Mouse (Mus musculus): Measurements from ENCODE around the gene Dck. TPM values are rescaled to one million over a fixed set of nuclear protein-coding genes. Genes with fewer than 3 reads are reported as not detected.

The Dck gene
- polyA plus RNA-seq, 1 experiment from 2014 or later = 110 TPM

DNA sequence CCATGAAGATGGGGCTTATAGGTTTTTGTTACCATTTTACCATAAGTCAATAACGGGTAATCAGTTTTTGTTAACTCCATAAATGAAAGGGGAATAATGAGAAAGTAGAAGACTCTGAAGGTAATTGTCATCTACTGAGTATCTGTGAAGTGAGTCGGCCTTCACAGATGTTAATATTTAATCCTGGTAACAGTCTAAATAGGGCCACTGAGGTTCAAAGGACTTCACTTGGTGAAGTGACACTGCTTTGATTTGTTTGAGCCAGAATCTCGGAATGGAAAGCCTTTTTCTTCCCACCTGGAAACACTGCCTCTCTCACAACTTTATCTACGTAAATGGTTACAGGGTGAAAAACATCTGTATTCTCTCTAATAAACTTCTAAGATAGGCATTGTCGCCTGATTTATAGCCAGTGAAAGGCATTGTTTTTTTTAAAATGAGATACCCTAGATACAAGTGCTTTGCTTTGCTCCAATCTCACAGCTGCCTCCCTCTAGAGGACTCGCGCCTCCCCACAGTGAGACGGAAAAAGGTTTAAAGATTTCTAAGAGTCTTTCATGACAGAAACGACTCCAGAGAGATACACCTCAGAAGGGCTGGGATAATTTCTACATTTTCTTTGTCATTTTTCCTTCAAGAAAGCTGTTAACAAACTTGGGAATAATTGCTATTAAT lies 31.3 kb downstream of the Dck start:
- H3K4me2 ChIP-seq (ENCODE audit: low read depth, low read length) = no peak overlapping the region
- no peaks in the 10 kb centered on the region for H3K27me3 ChIP-seq (ENCODE audit: control insufficient read depth, insufficient read depth, low read length)
- DNase-seq (ENCODE audit: low spot score) (no peak), ATAC-seq (replicated peaks; ENCODE audit: insufficient number of reproducible peaks, low FRiP score, low TSS enrichment, low read depth) (no peak)
- H3K36me3 ChIP-seq (replicated peaks; ENCODE audit: control insufficient read depth, insufficient read depth, low read depth, low read length) = no peaks in the 10 kb centered on the region
- H3K4me3 ChIP-seq (ENCODE audit: low read depth, low read length) = no peak overlapping the region
- H3K9ac ChIP-seq (replicated peaks; ENCODE audit: low read length) = no peak overlapping the region
- WGBS = 55% methylated on average over 9 of the region's 9 CpGs
- H3K9me3 ChIP-seq (replicated peaks; ENCODE audit: control insufficient read depth, low read length) = no peaks in the 10 kb centered on the region
- no peak overlapping the region for H3K27ac ChIP-seq (replicated peaks; ENCODE audit: low read depth, low read length)
- H3K4me1 ChIP-seq (ENCODE audit: control insufficient read depth, insufficient read depth, low read length) = no peaks in the 10 kb centered on the region

DNA sequence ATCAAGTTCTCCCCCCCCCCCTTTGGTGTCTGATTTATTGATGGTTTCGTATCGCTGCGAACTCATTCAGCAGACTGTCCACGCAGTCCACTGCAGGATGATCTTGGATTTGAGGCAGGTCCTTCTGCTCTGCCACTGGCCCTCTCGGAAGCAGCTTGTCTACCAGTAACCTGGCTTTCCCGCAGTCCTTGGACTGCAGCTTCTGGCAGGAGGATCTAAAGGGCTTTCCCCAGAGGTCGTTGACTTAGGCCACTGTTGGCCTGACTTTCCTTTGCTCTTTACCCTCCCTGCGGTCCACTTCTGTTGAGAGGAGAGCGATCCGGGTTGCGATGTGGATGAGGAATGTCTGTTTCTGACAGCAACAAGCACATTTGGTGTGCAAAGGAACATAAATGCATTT lies 31.8 kb downstream of the Dck start:
- 66% methylated on average over 11 of the region's 11 CpGs for whole genome bisulfite sequencing
- no peaks in the 10 kb centered on the region for H3K36me3 ChIP-seq (replicated peaks; ENCODE audit: control insufficient read depth, insufficient read depth, low read depth, low read length)
- H3K27me3 ChIP-seq (ENCODE audit: control insufficient read depth, insufficient read depth, low read length) = no peaks in the 10 kb centered on the region
- H3K4me3 ChIP-seq (ENCODE audit: low read depth, low read length) = no peak overlapping the region
- no peak overlapping the region for H3K4me2 ChIP-seq (ENCODE audit: low read depth, low read length)
- H3K9ac ChIP-seq (replicated peaks; ENCODE audit: low read length) = no peak overlapping the region
- no peaks in the 10 kb centered on the region for H3K9me3 ChIP-seq (replicated peaks; ENCODE audit: control insufficient read depth, low read length)
- H3K27ac ChIP-seq (replicated peaks; ENCODE audit: low read depth, low read length) = no peak overlapping the region
- DNase-seq (ENCODE audit: low spot score) (no peak), ATAC-seq (replicated peaks; ENCODE audit: insufficient number of reproducible peaks, low FRiP score, low TSS enrichment, low read depth) (no peak)
- H3K4me1 ChIP-seq (ENCODE audit: control insufficient read depth, insufficient read depth, low read length) = no peaks in the 10 kb centered on the region

DNA sequence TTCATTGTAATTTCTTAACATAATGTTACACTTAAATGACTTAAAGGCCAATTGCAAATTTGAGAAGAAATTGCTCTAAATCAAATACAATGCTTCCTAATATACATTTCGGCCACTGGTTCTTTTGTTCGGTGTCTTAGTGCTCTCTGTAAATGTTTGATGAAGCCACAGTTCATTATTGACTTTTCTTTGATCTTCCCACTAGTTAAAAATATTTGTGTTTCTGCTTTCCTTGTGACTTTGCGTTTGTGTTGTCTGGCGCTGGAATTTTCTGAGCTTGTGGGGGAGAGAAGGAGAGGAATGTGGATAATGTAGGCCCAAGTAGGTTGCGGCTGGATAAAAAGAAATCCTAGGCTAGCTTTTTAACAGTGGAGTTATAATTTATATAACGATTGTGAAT lies 32.3 kb downstream of the Dck start:
- Histone ChIP-seq H3K27ac (replicated peaks; ENCODE audit: low read depth, low read length) (no peak overlapping the region), H3K4me3 (ENCODE audit: low read depth, low read length) (no peak overlapping the region), H3K4me1 (ENCODE audit: control insufficient read depth, insufficient read depth, low read length) (no peaks in the 10 kb centered on the region), H3K27me3 (ENCODE audit: control insufficient read depth, insufficient read depth, low read length) (no peaks in the 10 kb centered on the region), H3K9ac (replicated peaks; ENCODE audit: low read length) (no peak overlapping the region), H3K36me3 (replicated peaks; ENCODE audit: control insufficient read depth, insufficient read depth, low read depth, low read length) (no peaks in the 10 kb centered on the region), H3K4me2 (ENCODE audit: low read depth, low read length) (no peak overlapping the region), H3K9me3 (replicated peaks; ENCODE audit: control insufficient read depth, low read length) (no peaks in the 10 kb centered on the region)
- DNase-seq (ENCODE audit: low spot score) = no peak
- no peak for ATAC-seq (replicated peaks; ENCODE audit: insufficient number of reproducible peaks, low FRiP score, low TSS enrichment, low read depth)
- 75% methylated on average over 6 of the region's 6 CpGs for WGBS

DNA sequence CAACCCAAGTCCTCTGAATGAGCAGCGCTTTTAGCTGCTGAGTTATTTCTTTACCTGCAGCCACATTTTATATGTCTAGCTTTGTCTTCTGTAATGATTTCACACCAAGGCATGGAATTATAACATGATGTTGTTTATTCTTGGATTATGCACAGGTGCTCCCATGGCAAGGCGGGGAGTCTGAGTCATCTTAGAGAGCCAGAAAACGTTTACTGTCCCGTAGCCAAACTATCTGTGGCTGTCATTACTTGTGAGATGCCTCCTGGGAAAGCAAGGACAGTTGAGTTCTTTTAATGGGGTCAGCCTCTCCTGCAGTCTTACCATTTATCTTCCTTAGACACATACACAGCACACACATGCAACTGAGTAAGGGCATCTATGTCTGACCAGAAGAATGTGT lies 40.8 kb downstream of the Dck start:
- 91% methylated on average over 4 of the region's 4 CpGs for WGBS
- no peak for DNase-seq (ENCODE audit: low spot score)
- ATAC-seq (replicated peaks; ENCODE audit: insufficient number of reproducible peaks, low FRiP score, low TSS enrichment, low read depth) = no peak
- no peaks in the 10 kb centered on the region for H3K4me1 ChIP-seq (ENCODE audit: control insufficient read depth, insufficient read depth, low read length)
- no peaks in the 10 kb centered on the region for H3K9me3 ChIP-seq (replicated peaks; ENCODE audit: control insufficient read depth, low read length)
- H3K4me3 ChIP-seq (ENCODE audit: low read depth, low read length) = no peak overlapping the region
- H3K36me3 ChIP-seq (replicated peaks; ENCODE audit: control insufficient read depth, insufficient read depth, low read depth, low read length) = no peaks in the 10 kb centered on the region
- H3K27ac ChIP-seq (replicated peaks; ENCODE audit: low read depth, low read length) = no peak overlapping the region
- H3K4me2 ChIP-seq (ENCODE audit: low read depth, low read length) = no peak overlapping the region
- no peaks in the 10 kb centered on the region for H3K27me3 ChIP-seq (ENCODE audit: control insufficient read depth, insufficient read depth, low read length)
- H3K9ac ChIP-seq (replicated peaks; ENCODE audit: low read length) = no peak overlapping the region

DNA sequence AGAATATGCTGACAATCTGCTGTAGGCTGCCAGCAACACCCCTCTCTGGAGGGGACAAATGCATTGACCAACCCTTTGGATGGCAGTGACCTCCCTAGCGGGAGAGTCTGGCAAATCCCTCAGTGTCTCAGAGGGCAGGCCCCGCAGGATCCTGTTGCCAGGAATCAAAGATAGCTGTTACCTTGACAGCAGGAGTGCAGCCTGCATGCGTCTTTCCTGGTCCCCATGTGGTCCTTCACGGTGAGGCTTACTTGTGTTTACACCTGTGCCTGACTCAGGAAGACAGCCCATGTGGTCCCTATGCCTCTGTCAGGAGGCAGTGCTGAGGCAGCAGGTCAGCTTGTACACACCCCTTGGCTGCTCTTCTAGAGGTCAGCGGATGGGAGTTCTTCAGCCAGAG lies 41.5 kb downstream of the Dck start:
- Histone ChIP-seq H3K27ac (replicated peaks; ENCODE audit: low read depth, low read length) (no peak overlapping the region), H3K4me3 (ENCODE audit: low read depth, low read length) (no peak overlapping the region), H3K9me3 (replicated peaks; ENCODE audit: control insufficient read depth, low read length) (no peaks in the 10 kb centered on the region), H3K36me3 (replicated peaks; ENCODE audit: control insufficient read depth, insufficient read depth, low read depth, low read length) (no peaks in the 10 kb centered on the region), H3K4me1 (ENCODE audit: control insufficient read depth, insufficient read depth, low read length) (no peaks in the 10 kb centered on the region), H3K4me2 (ENCODE audit: low read depth, low read length) (no peak overlapping the region), H3K9ac (replicated peaks; ENCODE audit: low read length) (no peak overlapping the region), H3K27me3 (ENCODE audit: control insufficient read depth, insufficient read depth, low read length) (no peaks in the 10 kb centered on the region)
- DNase-seq (ENCODE audit: low spot score) (no peak), ATAC-seq (replicated peaks; ENCODE audit: insufficient number of reproducible peaks, low FRiP score, low TSS enrichment, low read depth) (peak; percentile 34; the same call in 1 of the 2 replicates)
- 12% methylated on average over 5 of the region's 5 CpGs for WGBS

DNA sequence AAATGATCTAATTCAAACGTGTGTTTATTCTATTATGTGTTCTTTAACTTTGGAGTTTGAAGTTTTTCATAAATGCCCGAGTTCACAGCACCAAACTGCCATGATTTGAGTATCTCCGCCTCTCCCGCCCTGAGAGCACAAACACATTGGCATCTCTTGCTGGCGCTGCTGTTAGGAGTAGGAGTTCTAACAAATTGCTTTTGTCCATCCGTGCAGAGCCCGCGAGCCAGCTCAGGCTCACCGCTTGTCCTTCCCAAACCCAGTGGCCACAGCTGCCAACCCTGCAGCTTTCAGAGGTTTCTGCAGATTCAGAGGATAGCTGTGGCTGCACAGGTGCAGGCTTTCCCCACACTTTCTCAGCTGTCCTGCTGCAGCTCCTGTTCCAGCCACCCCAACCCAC lies 42.5 kb downstream of the Dck start:
- no peak overlapping the region for H3K4me3 ChIP-seq (ENCODE audit: low read depth, low read length)
- ATAC-seq (replicated peaks; ENCODE audit: insufficient number of reproducible peaks, low FRiP score, low TSS enrichment, low read depth) (no peak), DNase-seq (ENCODE audit: low spot score) (no peak)
- no peaks in the 10 kb centered on the region for H3K27me3 ChIP-seq (ENCODE audit: control insufficient read depth, insufficient read depth, low read length)
- WGBS = 35% methylated on average over 9 of the region's 9 CpGs
- H3K9me3 ChIP-seq (replicated peaks; ENCODE audit: control insufficient read depth, low read length) = no peaks in the 10 kb centered on the region
- no peaks in the 10 kb centered on the region for H3K4me1 ChIP-seq (ENCODE audit: control insufficient read depth, insufficient read depth, low read length)
- H3K9ac ChIP-seq (replicated peaks; ENCODE audit: low read length) = no peak overlapping the region
- no peaks in the 10 kb centered on the region for H3K36me3 ChIP-seq (replicated peaks; ENCODE audit: control insufficient read depth, insufficient read depth, low read depth, low read length)
- no peak overlapping the region for H3K4me2 ChIP-seq (ENCODE audit: low read depth, low read length)
- H3K27ac ChIP-seq (replicated peaks; ENCODE audit: low read depth, low read length) = no peak overlapping the region

DNA sequence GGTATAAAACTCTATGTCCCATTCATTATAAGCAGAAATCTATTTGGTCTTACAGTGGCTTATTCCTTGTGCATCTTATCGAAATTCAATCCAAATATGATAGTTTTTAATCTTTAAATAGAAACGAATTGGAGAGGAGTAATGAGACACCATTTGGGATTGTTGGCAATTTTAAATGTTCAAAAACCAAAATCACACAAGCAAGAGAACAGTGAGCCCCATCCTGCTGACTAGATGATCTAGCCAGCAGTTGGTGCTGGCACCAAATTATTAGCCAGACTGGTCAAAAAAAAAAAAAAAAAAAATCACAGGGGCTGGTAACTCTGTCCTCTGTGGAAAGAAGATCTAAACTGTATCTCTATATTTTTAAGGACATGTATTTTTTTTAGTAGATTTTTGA lies 48.4 kb downstream of the Dck start:
- DNase-seq (ENCODE audit: low spot score) (no peak), ATAC-seq (replicated peaks; ENCODE audit: insufficient number of reproducible peaks, low FRiP score, low TSS enrichment, low read depth) (no peak)
- no peaks in the 10 kb centered on the region for H3K36me3 ChIP-seq (replicated peaks; ENCODE audit: control insufficient read depth, insufficient read depth, low read depth, low read length)
- no peaks in the 10 kb centered on the region for H3K9me3 ChIP-seq (replicated peaks; ENCODE audit: control insufficient read depth, low read length)
- no peak overlapping the region for H3K4me3 ChIP-seq (ENCODE audit: low read depth, low read length)
- H3K9ac ChIP-seq (replicated peaks; ENCODE audit: low read length) = no peak overlapping the region
- no peak overlapping the region for H3K27ac ChIP-seq (replicated peaks; ENCODE audit: low read depth, low read length)
- no peak overlapping the region for H3K4me2 ChIP-seq (ENCODE audit: low read depth, low read length)
- H3K4me1 ChIP-seq (ENCODE audit: control insufficient read depth, insufficient read depth, low read length) = no peaks in the 10 kb centered on the region
- no peaks in the 10 kb centered on the region for H3K27me3 ChIP-seq (ENCODE audit: control insufficient read depth, insufficient read depth, low read length)
- 88% methylated on average over 2 of the region's 2 CpGs for WGBS

DNA sequence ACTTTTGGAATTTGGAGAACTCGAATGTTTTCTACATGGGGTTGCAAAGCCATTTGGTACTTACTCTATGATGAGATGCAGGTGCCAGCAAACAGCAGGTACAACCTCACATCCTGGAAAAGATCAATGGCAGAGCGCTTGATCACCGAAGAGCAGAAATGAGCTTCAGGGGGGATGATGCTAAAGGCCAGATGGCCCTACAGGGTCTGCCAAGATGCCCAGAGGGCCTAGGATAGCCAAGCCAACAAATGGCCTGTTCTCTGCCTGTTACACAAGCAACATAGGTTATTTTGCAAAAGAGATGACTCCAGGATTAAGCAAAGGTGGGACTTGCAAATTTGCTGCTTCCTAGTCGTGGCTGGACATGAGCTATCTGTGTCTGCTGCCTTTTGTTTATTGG lies 49.8 kb downstream of the Dck start:
- no peak overlapping the region for H3K4me3 ChIP-seq (ENCODE audit: low read depth, low read length)
- H3K36me3 ChIP-seq (replicated peaks; ENCODE audit: control insufficient read depth, insufficient read depth, low read depth, low read length) = no peaks in the 10 kb centered on the region
- H3K9ac ChIP-seq (replicated peaks; ENCODE audit: low read length) = no peak overlapping the region
- no peak for ATAC-seq (replicated peaks; ENCODE audit: insufficient number of reproducible peaks, low FRiP score, low TSS enrichment, low read depth)
- H3K9me3 ChIP-seq (replicated peaks; ENCODE audit: control insufficient read depth, low read length) = no peaks in the 10 kb centered on the region
- H3K4me2 ChIP-seq (ENCODE audit: low read depth, low read length) = no peak overlapping the region
- H3K27me3 ChIP-seq (ENCODE audit: control insufficient read depth, insufficient read depth, low read length) = no peaks in the 10 kb centered on the region
- no peaks in the 10 kb centered on the region for H3K4me1 ChIP-seq (ENCODE audit: control insufficient read depth, insufficient read depth, low read length)
- no peak overlapping the region for H3K27ac ChIP-seq (replicated peaks; ENCODE audit: low read depth, low read length)
- no peak for DNase-seq (ENCODE audit: low spot score)
- WGBS = 79% methylated on average over 4 of the region's 4 CpGs

All from embryonic facial prominence, embryonic 11.5 days (tissue).